Mouse (Mus musculus) heart, adult 18-20 months (tissue): Measurements from ENCODE around the gene Myo6. TPM values are rescaled to one million over a fixed set of nuclear protein-coding genes. Genes with fewer than 3 reads are reported as not detected.
"Not testable (repeated sequence)": the region's sequence is repeated elsewhere in the genome, so short reads cannot be mapped to it uniquely, and the experiment has no call there.

Source experiments
- DNase-seq, 2 experiments: peaks; one replicate each; pipeline ENCODE4 v3.0.0; 2021 to 2022; ENCODE audit warnings: mixed read lengths in 1 of 2
- total RNA-seq, 2 experiments: library from RNA; stranded (reverse); gene quantifications; 2 replicates each; pipeline ENCODE4 v1.2.3; 2021

Myo6 gene
- total RNA-seq, 2 experiments from 2014 or later, result 10.5 to 10.8 TPM

GRCm38 (mm10) chr9:80303518-80303917, 138.7 kb downstream of the Myo6 start:
- DNase-seq, result peak; percentile 5 to 19

GRCm38 (mm10) chr9:80306390-80306789, 141.6 kb downstream of the Myo6 start:
- DNase-seq, result no peak

- DNase-seq, result no peak
Measured at GRCm38 (mm10) chr9:80306853-80307252, 142.0 kb downstream of the Myo6 start.

GRCm38 (mm10) chr9:80307629-80308028, 142.8 kb downstream of the Myo6 start:
- no peak for DNase-seq

- DNase-seq, result no peak
Measured at GRCm38 (mm10) chr9:80313610-80314009, 148.8 kb downstream of the Myo6 start.

- no peak for DNase-seq
Measured at GRCm38 (mm10) chr9:80315922-80316321, 151.1 kb downstream of the Myo6 start.

GRCm38 (mm10) chr9:80318027-80318426, 153.2 kb downstream of the Myo6 start:
- no peak for DNase-seq

GRCm38 (mm10) chr9:80321051-80321887, 156.4 kb downstream of the Myo6 start:
- not testable (repeated sequence) for DNase-seq

GRCm38 (mm10) chr9:80332153-80332552, 167.3 kb downstream of the Myo6 start:
- DNase-seq, result peak; percentile 8 to 28

- DNase-seq, result no peak
Measured at GRCm38 (mm10) chr9:80333466-80333865, 168.6 kb downstream of the Myo6 start.

- no peak for DNase-seq
Measured at GRCm38 (mm10) chr9:80333998-80334605, 169.3 kb downstream of the Myo6 start.

GRCm38 (mm10) chr9:80335660-80336357, 171.0 kb downstream of the Myo6 start:
- no peak for DNase-seq

GRCm38 (mm10) chr9:80338026-80338425, 173.2 kb downstream of the Myo6 start:
- no peak for DNase-seq

- DNase-seq, result no peak
Measured at GRCm38 (mm10) chr9:80340927-80341326, 176.1 kb downstream of the Myo6 start.

GRCm38 (mm10) chr9:80341756-80342155, 176.9 kb downstream of the Myo6 start:
- no peak for DNase-seq

GRCm38 (mm10) chr9:80342520-80342919, 177.7 kb downstream of the Myo6 start:
- no peak for DNase-seq

- DNase-seq, result no peak
Measured at GRCm38 (mm10) chr9:80344451-80345000, 179.7 kb downstream of the Myo6 start.

- DNase-seq, result no peak
Measured at GRCm38 (mm10) chr9:80351295-80351677, 186.5 kb downstream of the Myo6 start.

GRCm38 (mm10) chr9:80351678-80352331, 187.0 kb downstream of the Myo6 start:
- no peak for DNase-seq

GRCm38 (mm10) chr9:80360063-80360462, 195.2 kb downstream of the Myo6 start:
- no peak for DNase-seq
